Mouse (Mus musculus) small intestine, adult 2 months (tissue): ENCODE data around the gene Ehhadh. TPM values are rescaled to one million over a fixed set of nuclear protein-coding genes. Genes with fewer than 3 reads are reported as not detected.
A peak's percentile ranks its signal among the peaks of the same experiment; 100 is the strongest.

Experiments
- H3K27ac ChIP-seq: fragments of 200-500 bp; 2 replicates; pipeline ENCODE4 v1.5.1; 2012; ENCODE audit warnings: low read depth, low read length, control low read depth, inconsistent platforms; ENCODE audit not compliant: insufficient read depth
- H3K27me3 ChIP-seq: fragments of 200-500 bp; 2 replicates; pipeline ENCODE4 v1.6.1; 2012; ENCODE audit warnings: mild to moderate bottlenecking, moderate library complexity, low read length, inconsistent platforms; ENCODE audit not compliant: control insufficient read depth, insufficient read depth
- H3K36me3 ChIP-seq: fragments of 200-500 bp; 2 replicates; pipeline ENCODE4 v1.6.1; 2012; ENCODE audit warnings: mild to moderate bottlenecking, low read length, control low read depth, inconsistent platforms; ENCODE audit not compliant: control insufficient read depth, insufficient read depth
- H3K4me1 ChIP-seq: fragments of 200-500 bp; 2 replicates; pipeline ENCODE4 v1.6.1; 2012; ENCODE audit warnings: low read length, inconsistent platforms, mixed read lengths; ENCODE audit not compliant: control insufficient read depth, insufficient read depth, insufficient read length
- H3K4me3 ChIP-seq: fragments of 200-500 bp; 2 replicates; pipeline ENCODE4 v1.5.1; 2012; ENCODE audit warnings: low read depth, mild to moderate bottlenecking, control low read depth, inconsistent platforms, low read length, moderate library complexity
- CTCF ChIP-seq: fragments of 200-500 bp; IDR thresholded peaks from 2 replicates; pipeline ENCODE4 v1.5.1; 2012; ENCODE audit warnings: low read depth, mild to moderate bottlenecking, control low read depth, inconsistent platforms, low read length, moderate library complexity, mixed read lengths; ENCODE audit not compliant: insufficient replicate concordance, insufficient read length; ENCODE audit errors: extremely low read depth
- POLR2A ChIP-seq: fragments of 200-500 bp; IDR thresholded peaks from 2 replicates; pipeline ENCODE4 v1.6.1; 2012; ENCODE audit warnings: low read depth, mild to moderate bottlenecking, control low read depth, inconsistent platforms, low read length, moderate library complexity
- WGBS: fragments of 180-500 bp; shearing (Covaris S2); methylation state at CpG from one replicate; pipeline ENCODE4 v1.1.7; 2018; 5-methylcytosine and 5-hydroxymethylcytosine counted together
- polyA plus RNA-seq: library from polyadenylated mRNA; depleted of rRNA; stranded (reverse); fragments of >200 nt; gene quantifications from 2 replicates; pipeline ENCODE4 v1.2.3, GENCODE M21; 2012; rRNA removed

The Ehhadh gene
- polyA plus RNA-seq: 20.4 and 21.1 TPM in 2 replicates

GRCm38 (mm10) chr16:21787516-21788353, at the start of gene Ehhadh:
Gene Ehhadh (minus strand): TSS chr16:21787807.
- Histone ChIP-seq H3K27ac (peak within 1 kb of the TSS; percentile 92), H3K4me3 (peak within 1 kb of the TSS; percentile 74), H3K4me1 (peaks cover 3% of the 10 kb centered on the region), H3K36me3 (no peaks in the 10 kb centered on the region), H3K27me3 (no peaks in the 10 kb centered on the region)
- 2% methylated on average over 28 of the region's 28 CpGs for WGBS
- TF ChIP-seq POLR2A (peak; percentile 85), CTCF (peak; percentile 6; the same call in 1 of the 2 replicates)

GRCm38 (mm10) chr16:21836311-21837072, 48.9 kb upstream of the Ehhadh start:
- Histone ChIP-seq H3K4me3 (no peak overlapping the region), H3K27me3 (no peaks in the 10 kb centered on the region), H3K27ac (peak overlapping the region; percentile 19; the same call in 1 of the 2 replicates), H3K4me1 (peaks cover 11% of the 10 kb centered on the region; the same call in 1 of the 2 replicates), H3K36me3 (peaks cover 1% of the 10 kb centered on the region; the same call in 1 of the 2 replicates)
- WGBS: 19% methylated on average over 7 of the region's 7 CpGs
- TF ChIP-seq CTCF (no peak), POLR2A (no peak)

GRCm38 (mm10) chr16:21835584-21835931, 48.0 kb upstream of the Ehhadh start:
- H3K4me3 ChIP-seq: no peak overlapping the region
- H3K27me3 ChIP-seq: no peaks in the 10 kb centered on the region
- TF ChIP-seq CTCF: no peak
- no peak for TF ChIP-seq POLR2A
- H3K27ac ChIP-seq: no peak overlapping the region
- H3K36me3 ChIP-seq: no peaks in the 10 kb centered on the region
- H3K4me1 ChIP-seq: peaks cover 15% of the 10 kb centered on the region
- 20% methylated on average over 7 of the region's 7 CpGs for WGBS

- 68% methylated on average over 8 of the region's 8 CpGs for WGBS
- no peaks in the 10 kb centered on the region for H3K27me3 ChIP-seq
- H3K27ac ChIP-seq: no peak overlapping the region; the same call in 1 of the 2 replicates
- H3K36me3 ChIP-seq: no peaks in the 10 kb centered on the region
- no peak overlapping the region for H3K4me3 ChIP-seq
- peaks cover 15% of the 10 kb centered on the region for H3K4me1 ChIP-seq
- TF ChIP-seq POLR2A (no peak), CTCF (no peak)
Measured at GRCm38 (mm10) chr16:21834866-21835583, 47.4 kb upstream of the Ehhadh start.

- 69% methylated on average over 10 of the region's 10 CpGs for WGBS
- H3K27me3 ChIP-seq: no peaks in the 10 kb centered on the region
- no peak overlapping the region for H3K4me3 ChIP-seq
- no peaks in the 10 kb centered on the region for H3K36me3 ChIP-seq
- no peak overlapping the region for H3K27ac ChIP-seq
- H3K4me1 ChIP-seq: peaks cover 21% of the 10 kb centered on the region
- TF ChIP-seq CTCF (no peak), POLR2A (no peak)
Measured at GRCm38 (mm10) chr16:21833970-21834369, 46.4 kb upstream of the Ehhadh start.

GRCm38 (mm10) chr16:21833469-21833868, 45.9 kb upstream of the Ehhadh start:
- H3K4me3 ChIP-seq: no peak overlapping the region
- H3K36me3 ChIP-seq: no peaks in the 10 kb centered on the region
- 70% methylated on average over 1 of the region's 1 CpGs for WGBS
- no peak for TF ChIP-seq POLR2A
- no peak for TF ChIP-seq CTCF
- H3K4me1 ChIP-seq: peaks cover 21% of the 10 kb centered on the region
- no peaks in the 10 kb centered on the region for H3K27me3 ChIP-seq
- no peak overlapping the region for H3K27ac ChIP-seq

GRCm38 (mm10) chr16:21831764-21832163, 44.2 kb upstream of the Ehhadh start:
- Histone ChIP-seq H3K4me3 (no peak overlapping the region), H3K27me3 (no peaks in the 10 kb centered on the region), H3K36me3 (no peaks in the 10 kb centered on the region), H3K4me1 (peaks cover 24% of the 10 kb centered on the region), H3K27ac (peak overlapping the region; percentile 47)
- TF ChIP-seq POLR2A: no peak
- TF ChIP-seq CTCF: no peak
- WGBS: 32% methylated on average over 5 of the region's 5 CpGs
